Mouse (Mus musculus) embryonic fibroblast, embryonic 13.5 days (primary cell): ENCODE results near the gene Prr7.

Experiments used
- CTCF ChIP-seq: IDR thresholded peaks from 2 replicates; pipeline ENCODE4 v1.5.1; 2011; ENCODE audit warnings: mild to moderate bottlenecking, control low read depth, low read length, moderate library complexity, borderline replicate concordance; ENCODE audit not compliant: insufficient read depth
- POLR2A ChIP-seq: IDR thresholded peaks from 2 replicates; pipeline ENCODE4 v1.6.1; 2011; ENCODE audit warnings: low read depth, mild to moderate bottlenecking, control low read depth, low read length, moderate library complexity

GRCm38 (mm10) chr13:55470372-55470771 is 6.3 kb downstream of the Prr7 start:
- no peak for TF ChIP-seq CTCF
- no peak for TF ChIP-seq POLR2A
